Mouse (Mus musculus) heart, adult 2 months (tissue): ENCODE measurements around the gene Cntnap4. TPM values are rescaled to one million over a fixed set of nuclear protein-coding genes. Genes with fewer than 3 reads are reported as not detected.

ENCODE experiments used
- DNase-seq, 2 experiments: peaks; one replicate each; pipeline ENCODE4 v3.0.0; 2021
- H3K27ac ChIP-seq: fragments of 200-600 bp; 2 replicates; pipeline ENCODE4 v1.8.1; 2022
- H3K27me3 ChIP-seq: fragments of 200-500 bp; 2 replicates; pipeline ENCODE4 v1.6.1; 2012; ENCODE audit warnings: mild to moderate bottlenecking, low read length, inconsistent platforms, mixed read lengths; ENCODE audit not compliant: control insufficient read depth, insufficient read depth
- H3K36me3 ChIP-seq: fragments of 200-500 bp; 2 replicates; pipeline ENCODE4 v1.6.1; 2012; ENCODE audit warnings: low read length, inconsistent platforms; ENCODE audit not compliant: control insufficient read depth, insufficient read depth
- H3K4me1 ChIP-seq: fragments of 200-500 bp; 2 replicates; pipeline ENCODE4 v1.6.1; 2011; ENCODE audit warnings: low read length; ENCODE audit not compliant: control insufficient read depth, insufficient read depth
- H3K4me3 ChIP-seq: fragments of 200-600 bp; 2 replicates; pipeline ENCODE4 v1.8.1; 2022
- H3K79me2 ChIP-seq: fragments of 200-500 bp; replicated peaks from 2 replicates; pipeline ENCODE4 v1.6.1; 2012; ENCODE audit warnings: mild to moderate bottlenecking, inconsistent platforms, low read length, moderate library complexity, mixed read lengths; ENCODE audit not compliant: control insufficient read depth, insufficient read depth
- H3K9ac ChIP-seq: fragments of 200-500 bp; 2 replicates; pipeline ENCODE4 v1.6.1; 2012; ENCODE audit warnings: low read depth, mild to moderate bottlenecking, control low read depth, inconsistent platforms, low read length, mixed read lengths
- CTCF ChIP-seq: fragments of 200-600 bp; IDR thresholded peaks from 2 replicates; pipeline ENCODE4 v1.8.1; 2022; ENCODE audit warnings: antibody characterized with exemption, mild to moderate bottlenecking, moderate library complexity
- EP300 ChIP-seq: fragments of 200-500 bp; IDR thresholded peaks from 2 replicates; pipeline ENCODE4 v1.6.1; 2011; ENCODE audit warnings: low read depth, low read length, control low read depth; ENCODE audit not compliant: insufficient read depth
- POLR2A ChIP-seq: fragments of 200-500 bp; IDR thresholded peaks from 2 replicates; pipeline ENCODE4 v1.6.1; 2011; ENCODE audit warnings: mild to moderate bottlenecking, low read depth, low read length, control low read depth; ENCODE audit not compliant: insufficient read depth
- WGBS: fragments of 180-500 bp; shearing (Covaris S2); methylation state at CpG from one replicate; pipeline ENCODE4 v1.1.7; 2018; 5-methylcytosine and 5-hydroxymethylcytosine counted together
- intact Hi-C: fragments of 180-260 bp; cut with DNase I; formaldehyde crosslinking; loops from one replicate; pipeline ENCODE4 v1.15.1; 2025
- polyA plus RNA-seq: library from polyadenylated mRNA; depleted of rRNA; stranded (reverse); fragments of >200 nt; gene quantifications from 2 replicates; pipeline ENCODE4 v1.2.3, GENCODE M21; 2012
- total RNA-seq, 2 experiments: library from RNA; stranded (reverse); gene quantifications; 2 replicates each; pipeline ENCODE4 v1.2.3; 2021

Cntnap4 gene
- total and polyA plus RNA-seq, 3 experiments = not detected

DNA sequence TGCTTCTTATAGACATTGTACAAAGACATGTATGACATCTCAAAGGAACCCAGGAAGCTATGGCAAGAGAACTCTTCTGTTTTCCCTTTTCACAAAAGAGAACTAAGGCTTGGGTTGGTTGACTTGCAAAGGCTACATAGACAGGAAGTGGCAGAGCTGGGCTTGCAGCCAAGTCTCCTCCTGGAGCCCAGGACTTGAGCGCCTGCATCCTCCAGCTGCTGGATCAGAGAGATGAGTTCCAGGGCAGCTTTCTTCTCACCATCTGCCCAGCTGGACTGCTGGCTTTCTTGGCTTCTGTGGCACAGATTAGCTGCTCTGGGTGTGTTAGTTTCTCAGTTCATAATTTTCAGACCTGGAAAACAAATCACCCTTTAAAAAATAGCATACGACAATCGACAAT lies 165.7 kb downstream of the Cntnap4 start:
- Histone ChIP-seq H3K79me2 (no peaks in the 10 kb centered on the region), H3K36me3 (no peaks in the 10 kb centered on the region), H3K4me1 (no peaks in the 10 kb centered on the region), H3K9ac (no peak overlapping the region), H3K4me3 (no peak overlapping the region), H3K27ac (no peak overlapping the region), H3K27me3 (no peaks in the 10 kb centered on the region)
- WGBS = 68% methylated on average over 3 of the region's 3 CpGs
- DNase-seq = no peak
- intact Hi-C loops = no loop called here
- TF ChIP-seq EP300 (no peak), POLR2A (no peak), CTCF (no peak)

DNA sequence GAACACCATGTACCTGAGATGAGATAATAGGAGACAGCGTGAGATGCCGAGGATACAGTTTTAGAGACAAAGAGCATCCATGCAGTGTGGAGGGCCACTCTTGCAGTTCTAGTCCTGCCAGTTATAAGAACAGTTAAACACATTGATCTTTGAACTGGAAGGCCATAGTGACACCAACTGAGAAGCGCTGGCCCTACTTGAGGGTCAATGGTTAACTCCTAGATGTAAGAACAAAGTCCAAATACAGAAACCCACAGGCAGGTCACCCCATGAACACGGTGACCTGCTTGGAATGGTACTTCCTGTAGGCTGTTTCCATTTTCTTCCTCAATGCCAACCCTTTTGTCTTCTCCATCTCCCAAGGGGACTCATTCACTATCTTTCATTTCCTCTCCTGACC lies 173.5 kb downstream of the Cntnap4 start:
- no peak overlapping the region for H3K27ac ChIP-seq
- intact Hi-C loops = no loop called here
- H3K27me3 ChIP-seq = no peaks in the 10 kb centered on the region
- no peak overlapping the region for H3K9ac ChIP-seq
- no peaks in the 10 kb centered on the region for H3K4me1 ChIP-seq
- 74% methylated on average over 4 of the region's 4 CpGs for WGBS
- no peaks in the 10 kb centered on the region for H3K36me3 ChIP-seq
- TF ChIP-seq POLR2A (no peak), CTCF (no peak), EP300 (no peak)
- no peaks in the 10 kb centered on the region for H3K79me2 ChIP-seq
- no peak overlapping the region for H3K4me3 ChIP-seq
- no peak for DNase-seq

- no peak for DNase-seq
- Histone ChIP-seq H3K4me3 (no peak overlapping the region), H3K9ac (no peak overlapping the region), H3K36me3 (no peaks in the 10 kb centered on the region), H3K27ac (no peak overlapping the region), H3K27me3 (no peaks in the 10 kb centered on the region), H3K4me1 (no peaks in the 10 kb centered on the region), H3K79me2 (no peaks in the 10 kb centered on the region)
- WGBS = 75% methylated on average over 5 of the region's 5 CpGs
- intact Hi-C loops = no loop called here
- no peak for TF ChIP-seq EP300
- TF ChIP-seq CTCF = no peak
- no peak for TF ChIP-seq POLR2A
These were observed 177.5 kb downstream of the Cntnap4 start for GRCm38 (mm10) chr8:112747296-112747695.

GRCm38 (mm10) chr8:112755171-112755570 lies 185.3 kb downstream of the Cntnap4 start:
- intact Hi-C loops = no loop called here
- Histone ChIP-seq H3K27ac (no peak overlapping the region), H3K79me2 (no peaks in the 10 kb centered on the region), H3K4me1 (no peaks in the 10 kb centered on the region), H3K27me3 (no peaks in the 10 kb centered on the region), H3K9ac (no peak overlapping the region), H3K4me3 (no peak overlapping the region), H3K36me3 (no peaks in the 10 kb centered on the region)
- TF ChIP-seq EP300 = no peak
- TF ChIP-seq CTCF = no peak
- TF ChIP-seq POLR2A = no peak
- WGBS = 69% methylated on average over 4 of the region's 4 CpGs
- no peak for DNase-seq

- Histone ChIP-seq H3K9ac (no peak overlapping the region), H3K27ac (no peak overlapping the region), H3K79me2 (no peaks in the 10 kb centered on the region), H3K4me3 (no peak overlapping the region), H3K27me3 (no peaks in the 10 kb centered on the region), H3K36me3 (no peaks in the 10 kb centered on the region), H3K4me1 (no peaks in the 10 kb centered on the region)
- intact Hi-C loops = no loop called here
- 92% methylated on average over 17 of the region's 17 CpGs for WGBS
- DNase-seq = no peak
- no peak for TF ChIP-seq POLR2A
- no peak for TF ChIP-seq EP300
- no peak for TF ChIP-seq CTCF
These were observed 233.2 kb downstream of the Cntnap4 start for GRCm38 (mm10) chr8:112803058-112803457.

DNA sequence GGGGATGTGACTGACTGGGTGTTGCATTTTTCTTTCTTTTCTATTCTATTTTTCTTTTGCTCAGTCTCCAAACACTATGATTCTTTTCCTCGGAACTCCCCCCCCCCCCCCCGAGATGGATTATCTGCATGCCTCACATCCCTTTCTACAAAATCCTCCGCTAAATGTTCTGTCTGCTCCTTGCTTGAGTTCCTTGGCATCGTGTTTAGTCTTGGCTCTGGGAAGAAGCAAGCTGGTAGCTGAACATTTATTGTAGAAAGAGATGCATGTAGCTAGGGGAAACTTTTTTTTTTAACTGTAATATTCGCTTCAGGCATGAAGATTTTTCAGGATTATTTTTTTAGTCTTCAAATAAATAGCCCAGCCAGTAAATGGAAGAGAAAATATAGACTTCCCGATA lies 239.5 kb downstream of the Cntnap4 start:
- Histone ChIP-seq H3K27me3 (no peaks in the 10 kb centered on the region), H3K27ac (no peak overlapping the region), H3K9ac (no peak overlapping the region), H3K36me3 (no peaks in the 10 kb centered on the region), H3K79me2 (no peaks in the 10 kb centered on the region), H3K4me1 (no peaks in the 10 kb centered on the region), H3K4me3 (no peak overlapping the region)
- no peak for DNase-seq
- WGBS = 55% methylated on average over 6 of the region's 6 CpGs
- intact Hi-C loops = no loop called here
- no peak for TF ChIP-seq CTCF
- no peak for TF ChIP-seq POLR2A
- TF ChIP-seq EP300 = no peak
